Mouse (Mus musculus): ENCODE data around the gene Fbxw11.

DNA sequence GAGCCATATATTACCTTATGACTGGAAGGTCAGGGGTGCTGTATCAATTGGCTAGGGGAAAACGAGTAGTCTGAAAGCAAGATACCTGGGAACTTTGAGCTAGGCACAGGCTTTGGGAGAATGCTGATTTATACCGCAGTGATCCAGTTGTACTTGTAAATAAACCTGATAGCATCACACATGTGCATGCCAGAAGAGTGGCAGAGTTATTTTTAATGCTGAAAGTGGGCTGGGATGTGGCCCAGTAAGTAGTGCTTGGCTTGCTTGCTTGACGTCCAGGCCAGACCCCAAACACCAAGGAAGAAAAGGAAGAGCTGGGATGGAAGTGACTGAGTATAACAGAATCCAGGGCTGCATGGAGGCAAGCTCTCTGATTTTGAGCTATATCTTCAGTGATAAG lies 59.0 kb downstream of the Fbxw11 start:
- TF ChIP-seq CTCF (IDR thresholded peaks at IDR 0.05; ENCODE audit: low read depth) = no peak
- no peak for TF ChIP-seq EP300 (optimal IDR thresholded peaks at IDR 0.05)
